Mouse (Mus musculus) limb, embryonic 14.5 days (tissue): ENCODE data around the gene Vegfa. TPM values are rescaled to one million over a fixed set of nuclear protein-coding genes. Genes with fewer than 3 reads are reported as not detected.

Source experiments
- ATAC-seq: fragments of 200-750 bp; cut with Nextera tagmentation; 2 replicates; pipeline ENCODE4 v1.8.0; 2017; ENCODE audit warnings: low read depth, moderate number of reproducible peaks, moderate TSS enrichment; ENCODE audit not compliant: low FRiP score
- DNase-seq: peaks from one replicate; pipeline ENCODE4 v3.0.0-alpha.2; 2015; ENCODE audit warnings: low spot score
- H3K27ac ChIP-seq: fragments of 300-500 bp; sonication (generic); replicated peaks from 2 replicates; pipeline ENCODE4 v1.5.1; 2014; ENCODE audit warnings: low read depth, mild to moderate bottlenecking, low read length, moderate library complexity, mixed read lengths
- H3K27me3 ChIP-seq: fragments of 300-500 bp; sonication (generic); 2 replicates; pipeline ENCODE4 v1.6.1; 2014; ENCODE audit warnings: low read length, mixed read lengths; ENCODE audit not compliant: control insufficient read depth, insufficient read depth
- H3K36me3 ChIP-seq: fragments of 300-500 bp; sonication (generic); 2 replicates; pipeline ENCODE4 v1.6.1; 2014; ENCODE audit warnings: mild to moderate bottlenecking, low read length, moderate library complexity, mixed read lengths; ENCODE audit not compliant: control insufficient read depth, insufficient read depth
- H3K4me1 ChIP-seq: fragments of 300-500 bp; sonication (generic); 2 replicates; pipeline ENCODE4 v1.6.1; 2014; ENCODE audit warnings: antibody characterized with exemption, low read length, mixed read lengths; ENCODE audit not compliant: control insufficient read depth, insufficient read depth
- H3K4me2 ChIP-seq: fragments of 300-500 bp; sonication (generic); replicated peaks from 2 replicates; pipeline ENCODE4 v1.6.1; 2014; ENCODE audit warnings: low read depth, mild to moderate bottlenecking, low read length, moderate library complexity; ENCODE audit not compliant: severe bottlenecking
- H3K4me3 ChIP-seq: fragments of 300-500 bp; sonication (generic); replicated peaks from 2 replicates; pipeline ENCODE4 v1.5.1; 2014; ENCODE audit warnings: low read length
- H3K9ac ChIP-seq: fragments of 300-500 bp; sonication (generic); 2 replicates; pipeline ENCODE4 v1.6.1; 2014; ENCODE audit warnings: mild to moderate bottlenecking, low read depth, low read length, moderate library complexity; ENCODE audit not compliant: severe bottlenecking
- H3K9me3 ChIP-seq: fragments of 300-500 bp; sonication (generic); 2 replicates; pipeline ENCODE4 v1.6.1; 2016; ENCODE audit warnings: low read length; ENCODE audit not compliant: control insufficient read depth
- POLR2A ChIP-seq: fragments of 200-500 bp; IDR thresholded peaks from 2 replicates; pipeline ENCODE4 v1.8.0; 2012; ENCODE audit warnings: inconsistent platforms, mild to moderate bottlenecking, moderate library complexity, borderline replicate concordance; ENCODE audit not compliant: insufficient read depth, insufficient read length; ENCODE audit errors: extremely low read depth
- whole genome bisulfite sequencing: fragments of 180-500 bp; shearing (Covaris S2); extraction: QIAGEN DNeasy Blood & Tissue Kit; methylation state at CpG from one replicate; pipeline ENCODE4 v1.1.7; 2014; 5-methylcytosine and 5-hydroxymethylcytosine counted together
- polyA plus RNA-seq, 2 experiments: library from polyadenylated mRNA; depleted of rRNA in 1 of 2; stranded (reverse) in 1 of 2; unstranded in 1 of 2; fragments of >200 nt; fragmentation: Nextera tagmentation in 1 of 2; extraction: Ambion mirVana in 1 of 2; gene quantifications; 2 replicates each; pipeline versions ENCODE4 v1.2.1 to v1.2.3; 2012 to 2014

Vegfa gene
- polyA plus RNA-seq, 2 experiments: 5.3 to 306 TPM

DNA sequence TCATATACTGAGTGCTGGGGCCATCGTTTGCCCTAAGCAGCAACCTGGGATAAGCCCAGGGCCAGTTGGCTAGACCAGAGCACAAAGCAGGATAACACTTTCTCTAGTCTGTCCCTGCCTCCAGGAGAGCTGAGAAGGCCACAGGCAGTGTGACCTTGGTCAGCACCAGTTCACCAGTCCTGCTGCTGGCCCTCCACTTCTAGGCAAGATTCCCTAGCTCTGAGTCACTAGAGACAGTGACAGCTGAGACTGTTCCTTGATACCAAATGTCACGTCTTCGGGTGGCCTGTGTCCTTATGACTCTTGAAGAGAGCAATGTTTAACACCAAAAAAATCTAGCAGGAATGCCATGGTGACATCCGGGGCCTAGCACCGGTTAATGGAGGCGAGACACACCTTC, 4.2 kb upstream of the Vegfa start:
- Histone ChIP-seq H3K9ac (no peak overlapping the region), H3K27me3 (no peaks in the 10 kb centered on the region), H3K36me3 (no peaks in the 10 kb centered on the region), H3K4me2 (no peak overlapping the region), H3K4me3 (no peak overlapping the region), H3K4me1 (peaks cover 13% of the 10 kb centered on the region), H3K27ac (no peak overlapping the region), H3K9me3 (no peaks in the 10 kb centered on the region)
- ATAC-seq (no peak), DNase-seq (no peak)
- 81% methylated on average over 6 of the region's 6 CpGs for WGBS
- no peak for TF ChIP-seq POLR2A

DNA sequence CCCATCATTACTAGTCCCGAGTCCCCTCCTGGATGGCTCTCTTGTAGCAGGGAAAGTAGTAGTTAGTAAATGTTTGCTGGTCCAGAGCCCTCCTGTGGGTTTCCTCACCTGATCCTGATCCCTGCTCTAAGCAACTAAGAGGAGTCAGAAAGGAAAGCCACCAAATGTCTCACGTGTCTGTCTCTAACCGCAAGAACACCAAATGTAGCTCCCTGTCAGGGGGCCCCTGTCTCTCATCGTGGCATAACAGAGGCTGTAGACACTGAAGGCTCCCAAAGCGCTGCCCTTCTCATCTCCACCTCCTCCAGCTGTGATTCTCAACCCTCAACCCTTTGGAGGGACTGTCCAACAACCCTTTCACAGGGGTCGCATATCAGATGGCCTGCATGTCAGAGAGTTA, 1.9 kb upstream of the Vegfa start:
- 0 out of 2 replicates have a peak overlapping the region, but pooled peaks have one; percentile 21 for H3K9ac ChIP-seq
- H3K36me3 ChIP-seq: no peaks in the 10 kb centered on the region
- no peak overlapping the region for H3K4me3 ChIP-seq
- H3K27me3 ChIP-seq: no peaks in the 10 kb centered on the region
- WGBS: 40% methylated on average over 6 of the region's 6 CpGs
- ATAC-seq (no peak), DNase-seq (no peak)
- no peaks in the 10 kb centered on the region for H3K9me3 ChIP-seq
- TF ChIP-seq POLR2A: no peak
- no peak overlapping the region for H3K4me2 ChIP-seq
- H3K4me1 ChIP-seq: peaks cover 19% of the 10 kb centered on the region
- H3K27ac ChIP-seq: no peak overlapping the region

DNA sequence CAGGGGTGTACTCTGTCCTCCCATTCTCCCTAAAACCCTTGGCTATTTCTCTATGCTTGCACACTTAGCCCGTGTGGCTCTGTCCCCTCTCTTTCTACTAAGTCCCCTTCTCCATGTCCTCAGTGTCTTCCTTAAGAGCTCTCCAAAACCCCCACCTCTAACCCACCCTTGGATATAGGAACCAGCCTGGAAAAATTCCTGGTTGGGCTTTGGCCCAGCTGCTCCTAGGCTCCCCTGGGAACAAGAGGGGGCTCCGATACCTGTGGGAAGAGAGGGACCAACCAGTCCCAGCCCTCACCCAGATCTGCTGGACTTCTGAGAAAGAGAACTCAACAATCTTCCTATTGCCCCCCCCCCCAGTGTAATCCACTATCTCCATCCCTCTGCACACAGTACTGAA, 1.4 kb upstream of the Vegfa start:
- Histone ChIP-seq H3K36me3 (no peaks in the 10 kb centered on the region), H3K9me3 (no peaks in the 10 kb centered on the region), H3K4me3 (no peak overlapping the region), H3K4me1 (peaks cover 24% of the 10 kb centered on the region), H3K4me2 (peak overlapping the region; percentile 67; the same call in 1 of the 2 replicates), H3K9ac (0 out of 2 replicates have a peak overlapping the region, but pooled peaks have one; percentile 21), H3K27me3 (no peaks in the 10 kb centered on the region), H3K27ac (no peak overlapping the region)
- ATAC-seq (no peak), DNase-seq (no peak)
- 18% methylated on average over 2 of the region's 2 CpGs for WGBS
- TF ChIP-seq POLR2A: no peak

DNA sequence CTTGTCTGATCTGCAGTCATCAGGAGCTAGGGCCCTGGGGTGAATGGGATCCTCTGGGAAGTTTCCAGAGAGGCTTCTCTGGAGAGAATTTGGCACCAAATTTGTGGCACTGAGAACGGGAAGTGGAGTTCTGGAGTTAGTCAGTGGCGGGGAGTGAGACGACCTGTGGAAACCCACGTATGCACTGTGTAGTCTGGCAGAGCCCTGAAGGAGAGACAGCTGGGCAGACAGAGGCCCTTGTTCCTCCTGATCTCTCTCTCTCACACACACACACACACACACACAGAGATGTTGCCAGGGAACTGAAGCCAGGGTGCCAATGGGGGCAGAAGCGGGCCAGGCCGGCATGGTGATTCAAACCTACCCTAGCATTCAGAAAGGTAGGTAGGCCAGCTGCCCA, 953 bp upstream of the Vegfa start:
- 37% methylated on average over 6 of the region's 6 CpGs for WGBS
- no peak for TF ChIP-seq POLR2A
- H3K36me3 ChIP-seq: no peaks in the 10 kb centered on the region
- H3K9ac ChIP-seq: no peak overlapping the region
- peaks cover 29% of the 10 kb centered on the region for H3K4me1 ChIP-seq
- no peaks in the 10 kb centered on the region for H3K9me3 ChIP-seq
- no peak for ATAC-seq
- no peak for DNase-seq
- no peaks in the 10 kb centered on the region for H3K27me3 ChIP-seq
- H3K4me2 ChIP-seq: peak overlapping the region; percentile 67
- no peak overlapping the region for H3K27ac ChIP-seq
- peak overlapping the region; percentile 93; the same call in 1 of the 2 replicates for H3K4me3 ChIP-seq

DNA sequence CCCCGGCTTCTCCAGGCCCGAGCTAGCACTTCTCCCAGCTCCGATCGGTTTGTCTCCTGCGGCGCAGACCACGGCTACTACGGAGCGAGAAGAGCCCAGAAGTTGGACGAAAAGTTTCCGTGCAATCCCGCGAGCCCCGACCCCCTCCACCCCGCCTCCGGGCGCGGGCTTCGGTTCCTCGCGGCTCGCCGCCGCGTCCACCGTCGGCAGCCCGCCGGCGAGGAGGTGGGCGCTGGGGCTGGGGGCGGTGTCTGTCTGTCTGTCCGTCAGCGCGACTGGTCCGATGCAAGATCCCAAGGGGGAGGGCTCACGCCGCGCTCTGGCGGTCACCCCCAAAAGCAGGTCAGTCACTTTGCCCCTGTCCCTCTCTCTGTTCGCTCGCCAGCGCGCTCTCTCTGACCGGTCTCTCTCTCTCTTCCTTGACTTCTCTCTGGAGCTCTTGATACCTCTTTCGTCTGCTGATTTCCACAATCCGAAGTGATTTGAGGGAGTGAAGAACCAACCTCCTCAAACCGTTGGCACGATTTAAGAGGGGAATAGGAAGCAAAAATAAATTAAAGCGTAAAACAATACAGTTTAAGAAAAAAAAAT, 453 bp downstream of the Vegfa start:
- WGBS: 2% methylated on average over 36 of the region's 50 CpGs
- DNase-seq: peak; percentile 35

More for the DNA sequence above, 453 bp downstream of the Vegfa start:
- Histone ChIP-seq H3K9me3 (no peaks in the 10 kb centered on the region), H3K27me3 (no peaks in the 10 kb centered on the region), H3K4me3 (peak overlapping the region; percentile 93), H3K4me1 (peaks cover 43% of the 10 kb centered on the region), H3K4me2 (peak overlapping the region; percentile 67), H3K36me3 (0 out of 2 replicates have a peak, but pooled peaks cover 7% of the 10 kb centered on the region), H3K27ac (peak overlapping the region; percentile 92), H3K9ac (peak overlapping the region; percentile 88)
- TF ChIP-seq POLR2A: no peak
- ATAC-seq: no peak
